Mouse (Mus musculus) ES-Bruce4 (cell line): ENCODE measurements around the gene Cradd.

Source experiments
- CTCF ChIP-seq: IDR thresholded peaks from one replicate; pipeline ENCODE4 v1.8.1; 2011; ENCODE audit warnings: low read depth, low read length
- EP300 ChIP-seq: IDR thresholded peaks from 2 replicates; pipeline ENCODE4 v1.6.1; 2011; ENCODE audit warnings: low read depth, low read length; ENCODE audit not compliant: insufficient read depth
- POLR2A ChIP-seq: IDR thresholded peaks from one replicate; pipeline ENCODE4 v1.8.1; 2011; ENCODE audit warnings: low read length; ENCODE audit not compliant: insufficient read depth

DNA sequence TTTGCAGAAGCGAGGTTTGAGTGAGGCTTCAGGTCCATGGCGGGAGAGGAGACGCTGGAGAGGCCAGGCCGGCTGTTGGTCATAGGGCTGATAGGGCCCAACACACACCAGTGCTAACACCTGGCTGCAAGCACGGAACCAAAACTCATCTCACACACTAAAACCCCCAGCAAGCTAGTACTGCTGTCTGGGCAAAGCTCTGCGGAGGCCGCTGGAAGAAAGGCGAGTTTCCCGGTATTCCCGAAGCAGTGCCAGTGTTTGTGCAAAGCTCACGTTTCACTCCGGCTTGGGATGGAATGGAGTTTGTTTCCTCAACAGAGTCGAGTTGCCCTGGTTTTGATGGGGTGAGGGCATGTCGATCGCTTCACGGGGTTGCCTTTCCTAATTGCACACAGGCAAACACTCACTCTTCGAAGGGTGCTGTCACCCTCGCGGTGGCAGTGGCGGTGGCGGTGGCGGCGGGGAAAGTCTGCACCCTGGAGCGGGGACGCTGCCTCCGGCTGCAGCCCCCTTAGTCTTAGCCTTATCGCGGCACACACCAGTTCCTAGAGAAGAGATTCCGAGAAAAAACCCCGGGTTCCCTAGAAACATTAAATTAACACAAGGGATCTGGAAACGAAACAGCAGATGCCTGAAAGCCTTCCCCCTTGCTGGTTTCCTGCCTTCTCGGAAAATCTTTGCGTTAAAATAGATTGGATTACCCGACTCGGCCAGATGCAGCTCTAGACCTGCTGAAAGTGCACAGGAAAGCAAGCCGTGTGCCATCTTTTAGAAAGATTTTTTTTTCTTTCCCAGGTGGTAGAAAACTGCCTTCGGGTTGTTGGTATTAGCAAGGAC is 59.2 kb downstream of the Cradd start:
- no peak for TF ChIP-seq POLR2A
- TF ChIP-seq CTCF: no peak
- TF ChIP-seq EP300: no peak
